8 mouse cellular contexts compared by ENCODE assay signal in genomic region chr11:6528186-6529006, GRCm38 (mm10). TPM values are rescaled to one million over a fixed set of nuclear protein-coding genes. Genes with fewer than 3 reads are reported as not detected.
A peak's percentile ranks its signal among the peaks of the same experiment; 100 is the strongest.
DNase-seq lines count a peak whose midpoint lies in the region; ATAC-seq and TF ChIP-seq lines count a peak whose summit lies in the region.

No protein-coding gene starts in this region.

- peak overlapping the region; percentile 72 for H3K4me3 ChIP-seq in bone marrow macrophage, adult 2 months (ENCODE audit: insufficient read depth, low read length)
- peak overlapping the region; percentile 90 for H3K4me3 ChIP-seq in embryonic fibroblast, embryonic 13.5 days (ENCODE audit: insufficient read depth, low read length)
- H3K4me3 ChIP-seq in heart, embryonic 10.5 days: peak overlapping the region; percentile 79
- peak overlapping the region; percentile 67 for H3K4me3 ChIP-seq in kidney, embryonic 15.5 days (replicated peaks)

- peak; percentile 99 for DNase-seq in A20 (ENCODE audit: low read depth, low spot score)
- peak; percentile 98 for DNase-seq in heart, embryonic 10.5 days (ENCODE audit: low spot score)
- peak; percentile 98 for DNase-seq in liver
- DNase-seq in spleen, postnatal 4 days (ENCODE audit: low spot score in 2 of 2): peak; percentile 98 to 100

- peaks cover 30% of the 10 kb centered on the region for H3K36me3 ChIP-seq in heart, embryonic 10.5 days
- H3K36me3 ChIP-seq in kidney, embryonic 15.5 days: peaks cover 33% of the 10 kb centered on the region

- no peak for TF ChIP-seq POLR2A in bone marrow macrophage, adult 2 months (IDR thresholded peaks at IDR 0.05; ENCODE audit: borderline replicate concordance, low read depth, low read length)
- TF ChIP-seq POLR2A in embryonic fibroblast, embryonic 13.5 days (IDR thresholded peaks at IDR 0.05; ENCODE audit: low read depth, low read length): peak; percentile 98

- H3K9me3 ChIP-seq in heart, embryonic 10.5 days: no peaks in the 10 kb centered on the region
- H3K9me3 ChIP-seq in kidney, embryonic 15.5 days (replicated peaks): no peaks in the 10 kb centered on the region

- peak; percentile 96 for ATAC-seq in kidney, embryonic 15.5 days (replicated peaks; ENCODE audit: low FRiP score)
- ATAC-seq in monocyte, adult 5-6 weeks (replicated peaks; ENCODE audit: insufficient number of reproducible peaks, low FRiP score, low TSS enrichment, poor library complexity, severe bottlenecking): peak; percentile 77

- H3K4me1 ChIP-seq in bone marrow macrophage, adult 2 months (ENCODE audit: control insufficient read depth, insufficient read depth, low read length): peaks cover 24% of the 10 kb centered on the region
- peaks cover 6% of the 10 kb centered on the region for H3K4me1 ChIP-seq in embryonic fibroblast, embryonic 13.5 days (ENCODE audit: control insufficient read depth, insufficient read depth, low read length)
- peaks cover 8% of the 10 kb centered on the region; the same call in 1 of the 2 replicates for H3K4me1 ChIP-seq in heart, embryonic 10.5 days
- peaks cover 7% of the 10 kb centered on the region; the same call in 1 of the 2 replicates for H3K4me1 ChIP-seq in kidney, embryonic 15.5 days

- H3K27ac ChIP-seq in bone marrow macrophage, adult 2 months (ENCODE audit: insufficient read depth, low read depth, low read length): peak overlapping the region; percentile 92
- H3K27ac ChIP-seq in embryonic fibroblast, embryonic 13.5 days (ENCODE audit: insufficient read depth, low read length): peak overlapping the region; percentile 99
- H3K27ac ChIP-seq in heart, embryonic 10.5 days: peak overlapping the region; percentile 96
- H3K27ac ChIP-seq in kidney, embryonic 15.5 days: peak overlapping the region; percentile 86

- H3K27me3 ChIP-seq in heart, embryonic 10.5 days (ENCODE audit: insufficient read depth, poor library complexity, severe bottlenecking): no peaks in the 10 kb centered on the region
- H3K27me3 ChIP-seq in kidney, embryonic 15.5 days: no peaks in the 10 kb centered on the region

- WGBS in heart, embryonic 10.5 days: under 1% methylated on average over 51 of the region's 51 CpGs
- under 1% methylated on average over 51 of the region's 51 CpGs for WGBS in kidney, embryonic 15.5 days

- peak overlapping the region; percentile 84 for H3K9ac ChIP-seq in kidney, embryonic 15.5 days

- peak overlapping the region; percentile 75 for H3K4me2 ChIP-seq in kidney, embryonic 15.5 days

- TF ChIP-seq CTCF in bone marrow macrophage, adult 2 months (IDR thresholded peaks at IDR 0.05; ENCODE audit: low read depth, low read length): no peak
- TF ChIP-seq CTCF in embryonic fibroblast, embryonic 13.5 days (IDR thresholded peaks at IDR 0.05; ENCODE audit: borderline replicate concordance, insufficient read depth, low read length): peak; percentile 51; the same call in 1 of the 2 replicates

RNA-seq across cellular contexts. Expression of gene Myo1g, which starts 7.6 kb away (rescaled TPM):
- 96.5 and 106 TPM in 2 replicates for polyA plus RNA-seq in bone marrow macrophage, adult 2 months (2012; ENCODE audit: insufficient read depth, insufficient read length, missing spikeins)
- polyA plus RNA-seq in embryonic fibroblast, embryonic 13.5 days (2011; ENCODE audit: insufficient read length, low read depth, missing spikeins): 0.11 TPM in 1 of 2 replicates, not detected in the other
- 0.69 and 1.6 TPM in 2 replicates for polyA plus RNA-seq in heart, embryonic 10.5 days (2016; fragmentation: Nextera tagmentation; extraction: Ambion mirVana)
- polyA plus RNA-seq in kidney, embryonic 15.5 days (2015; fragmentation: Nextera tagmentation; extraction: Ambion mirVana): 1.0 and 1.4 TPM in 2 replicates
- total RNA-seq in monocyte, adult 5-6 weeks (2017): 572 to 636 TPM (median 611 TPM) in 3 replicates

RNA-seq across cellular contexts. Expression of gene Ccm2, which starts 18.3 kb away (rescaled TPM):
- 70.8 and 88.9 TPM in 2 replicates for polyA plus RNA-seq in bone marrow macrophage, adult 2 months (2012; ENCODE audit: insufficient read depth, insufficient read length, missing spikeins)
- polyA plus RNA-seq in embryonic fibroblast, embryonic 13.5 days (2011; ENCODE audit: insufficient read length, low read depth, missing spikeins): 85.9 and 90.2 TPM in 2 replicates
- 86.1 and 108 TPM in 2 replicates for polyA plus RNA-seq in heart, embryonic 10.5 days (2016; fragmentation: Nextera tagmentation; extraction: Ambion mirVana)
- polyA plus RNA-seq in kidney, embryonic 15.5 days (2015; fragmentation: Nextera tagmentation; extraction: Ambion mirVana): 79.0 and 89.6 TPM in 2 replicates
- 148 to 199 TPM (median 172 TPM) in 3 replicates for total RNA-seq in monocyte, adult 5-6 weeks (2017)

RNA-seq across cellular contexts. Expression of gene Purb, which starts 52.7 kb away (rescaled TPM):
- polyA plus RNA-seq in bone marrow macrophage, adult 2 months (2012; ENCODE audit: insufficient read depth, insufficient read length, missing spikeins): 37.3 and 37.7 TPM in 2 replicates
- 38.7 and 43.2 TPM in 2 replicates for polyA plus RNA-seq in embryonic fibroblast, embryonic 13.5 days (2011; ENCODE audit: insufficient read length, low read depth, missing spikeins)
- polyA plus RNA-seq in heart, embryonic 10.5 days (2016; fragmentation: Nextera tagmentation; extraction: Ambion mirVana): 21.0 and 24.4 TPM in 2 replicates
- 29.2 and 29.6 TPM in 2 replicates for polyA plus RNA-seq in kidney, embryonic 15.5 days (2015; fragmentation: Nextera tagmentation; extraction: Ambion mirVana)
- 67.4 to 82.3 TPM (median 75.6 TPM) in 3 replicates for total RNA-seq in monocyte, adult 5-6 weeks (2017)

Comparison
In these comparisons a context has a peak if more than half of its experiments do, and no peak if none do; other contexts are left out.
1. Peak in every context shown above with its lines: DNase-seq, ATAC-seq, H3K4me3 ChIP-seq and H3K27ac ChIP-seq.
2. RNA of gene Myo1g, which starts 7.6 kb away (polyA plus RNA-seq): 96.5 to 106 TPM in bone marrow macrophage, adult 2 months; 0.69 to 1.6 TPM in heart, embryonic 10.5 days, 1.0 to 1.4 TPM in kidney, embryonic 15.5 days and 0.11 TPM in embryonic fibroblast, embryonic 13.5 days; every median in the first group is over 10 times any median in the second.